ENCODE assay signal across 22 mouse cellular contexts in the genomic region with DNA sequence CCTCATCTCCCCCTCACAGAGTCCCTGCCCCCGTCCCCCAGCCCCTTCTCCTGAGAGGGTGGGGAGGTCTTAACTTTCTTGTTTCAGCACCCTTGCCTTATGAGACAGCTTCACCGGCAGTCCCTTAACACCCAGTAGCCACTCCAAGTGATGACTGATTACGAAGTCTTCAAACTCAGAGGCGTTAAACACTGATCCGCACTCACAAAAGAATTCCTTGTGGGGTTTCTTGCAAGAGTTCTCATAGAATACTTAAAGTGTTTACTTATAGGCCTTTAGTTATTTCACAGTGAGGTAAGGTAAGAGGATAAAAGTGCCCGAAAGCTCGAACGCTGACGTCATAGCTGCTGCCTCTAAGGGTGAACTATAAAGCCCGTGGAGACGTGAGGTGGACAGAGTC. TPM values are rescaled to one million over a fixed set of nuclear protein-coding genes. Genes with fewer than 3 reads are reported as not detected.
DNase-seq lines count a peak whose midpoint lies in the region; ATAC-seq and TF ChIP-seq lines count a peak whose summit lies in the region.
"Had no signal": no experiment of that assay in that cellular context is flagged by ENCODE, and none has a peak within 500 bp of the region (broad histone marks: within the 10 kb centered on the region; RNA-seq: fewer than 3 reads in every experiment).

No protein-coding gene starts in this region.

- H3K27me3 ChIP-seq in forebrain, embryonic 13.5 days, result no peaks in the 10 kb centered on the region
- no peaks in the 10 kb centered on the region for H3K27me3 ChIP-seq in forebrain, embryonic 10.5 days (ENCODE audit: poor library complexity, severe bottlenecking)
- H3K27me3 ChIP-seq in heart, embryonic 13.5 days (replicated peaks), result no peaks in the 10 kb centered on the region
- no peaks in the 10 kb centered on the region for H3K27me3 ChIP-seq in lung, embryonic 16.5 days (ENCODE audit: control insufficient read depth, insufficient read depth, low read depth, low read length)
- H3K27me3 ChIP-seq: embryonic facial prominence, embryonic 12.5 days; intestine, embryonic 15.5 days had no signal

- no peak for TF ChIP-seq CTCF in lung, adult 2 months (IDR thresholded peaks at IDR 0.05; ENCODE audit: insufficient read depth, low read length)
- TF ChIP-seq CTCF in brain, embryonic 14.5 days (IDR thresholded peaks at IDR 0.05; ENCODE audit: borderline replicate concordance, extremely low read depth, insufficient read depth, insufficient read length), result no peak

- WGBS in forebrain, embryonic 13.5 days, result 42% methylated on average over 11 of the region's 11 CpGs
- 68% methylated on average over 11 of the region's 11 CpGs for WGBS in forebrain, embryonic 10.5 days
- WGBS in heart, embryonic 13.5 days, result 40% methylated on average over 11 of the region's 11 CpGs
- WGBS in lung, embryonic 16.5 days, result 33% methylated on average over 11 of the region's 11 CpGs
- 60% methylated on average over 11 of the region's 11 CpGs for WGBS in lung, adult 2 months

- no peak for DNase-seq in forebrain, embryonic 10.5 days (ENCODE audit: extremely low spot score, low spot score)
- no peak for DNase-seq in heart, postnatal 4 days
- DNase-seq in lung, adult 2 months, result no peak
- DNase-seq in brain, embryonic 14.5 days (ENCODE audit: low read depth), result peak; percentile 50
- no peak for DNase-seq in gastrocnemius, postnatal 14 days
- DNase-seq: adrenal gland, postnatal 10 days; cerebellum, adult 11-12 months; cerebellum, adult 9-10 months; cerebellum, postnatal 25 days; forebrain, postnatal 0 days; gastrocnemius, postnatal 25 days; heart, postnatal 10 days had no signal

- ATAC-seq in forebrain, embryonic 13.5 days, result no peak
- ATAC-seq in heart, embryonic 13.5 days (ENCODE audit: extremely low read depth, insufficient number of reproducible peaks, low FRiP score, low TSS enrichment), result no peak
- peak; percentile 83 for ATAC-seq in lung, embryonic 16.5 days (ENCODE audit: low read depth)
- ATAC-seq: forebrain, postnatal 0 days; intestine, embryonic 15.5 days had no signal

- no peak for TF ChIP-seq POLR2A in lung, adult 2 months (IDR thresholded peaks at IDR 0.05; ENCODE audit: borderline replicate concordance, extremely low read depth, low read depth, low read length)
- no peak for TF ChIP-seq POLR2A in brain, embryonic 14.5 days (IDR thresholded peaks at IDR 0.05; ENCODE audit: borderline replicate concordance, extremely low read depth, insufficient read depth, insufficient read length, poor library complexity, severe bottlenecking)

- no peak overlapping the region for H3K4me3 ChIP-seq in forebrain, embryonic 13.5 days
- H3K4me3 ChIP-seq in forebrain, embryonic 10.5 days, result no peak overlapping the region
- no peak overlapping the region for H3K4me3 ChIP-seq in heart, embryonic 13.5 days
- no peak overlapping the region for H3K4me3 ChIP-seq in lung, embryonic 16.5 days (ENCODE audit: low read length)
- no peak overlapping the region for H3K4me3 ChIP-seq in lung, adult 2 months (replicated peaks; ENCODE audit: extremely low read depth, low read depth, low read length)
- H3K4me3 ChIP-seq: embryonic facial prominence, embryonic 12.5 days; hindbrain, embryonic 10.5 days; intestine, embryonic 15.5 days had no signal

- no peak overlapping the region for H3K9ac ChIP-seq in forebrain, embryonic 13.5 days
- H3K9ac ChIP-seq in heart, embryonic 13.5 days, result no peak overlapping the region
- no peak overlapping the region for H3K9ac ChIP-seq in lung, embryonic 16.5 days (ENCODE audit: low read length)
- H3K9ac ChIP-seq: embryonic facial prominence, embryonic 12.5 days; forebrain, postnatal 0 days; hindbrain, embryonic 14.5 days; intestine, embryonic 15.5 days had no signal

- peaks cover 10% of the 10 kb centered on the region; the same call in 1 of the 2 replicates for H3K4me1 ChIP-seq in forebrain, embryonic 13.5 days
- peaks cover 11% of the 10 kb centered on the region for H3K4me1 ChIP-seq in forebrain, embryonic 10.5 days
- peaks cover 17% of the 10 kb centered on the region for H3K4me1 ChIP-seq in heart, embryonic 13.5 days
- 0 out of 2 replicates have a peak, but pooled peaks cover 2% of the 10 kb centered on the region for H3K4me1 ChIP-seq in lung, embryonic 16.5 days (replicated peaks; ENCODE audit: control insufficient read depth, insufficient read depth, low read length)
- peaks cover 5% of the 10 kb centered on the region for H3K4me1 ChIP-seq in lung, adult 2 months (ENCODE audit: control insufficient read depth, insufficient read depth, low read length)
- H3K4me1 ChIP-seq: embryonic facial prominence, embryonic 12.5 days; intestine, embryonic 15.5 days had no signal

- peaks cover 4% of the 10 kb centered on the region; the same call in 1 of the 2 replicates for H3K36me3 ChIP-seq in forebrain, embryonic 13.5 days (ENCODE audit: poor library complexity, severe bottlenecking)
- peaks cover 5% of the 10 kb centered on the region; the same call in 1 of the 2 replicates for H3K36me3 ChIP-seq in forebrain, embryonic 10.5 days (replicated peaks)
- H3K36me3 ChIP-seq in heart, embryonic 13.5 days, result no peaks in the 10 kb centered on the region
- H3K36me3 ChIP-seq in lung, embryonic 16.5 days (ENCODE audit: control insufficient read depth, insufficient read depth, low read length), result no peaks in the 10 kb centered on the region
- H3K36me3 ChIP-seq: embryonic facial prominence, embryonic 12.5 days; intestine, embryonic 15.5 days had no signal

- no peak overlapping the region for H3K4me2 ChIP-seq in forebrain, embryonic 13.5 days
- peak overlapping the region; percentile 32 for H3K4me2 ChIP-seq in heart, embryonic 13.5 days
- 0 out of 2 replicates have a peak overlapping the region, but pooled peaks have one; percentile 21 for H3K4me2 ChIP-seq in lung, embryonic 16.5 days (ENCODE audit: low read depth, low read length)
- H3K4me2 ChIP-seq: embryonic facial prominence, embryonic 12.5 days; heart, embryonic 11.5 days; hindbrain, embryonic 14.5 days; intestine, embryonic 15.5 days had no signal

- H3K27ac ChIP-seq in forebrain, embryonic 13.5 days, result peak overlapping the region; percentile 65; the same call in 1 of the 2 replicates
- no peak overlapping the region; the same call in 1 of the 2 replicates for H3K27ac ChIP-seq in forebrain, embryonic 10.5 days
- H3K27ac ChIP-seq in heart, embryonic 13.5 days (replicated peaks), result peak overlapping the region; percentile 53; the same call in 1 of the 2 replicates
- peak overlapping the region; percentile 3; the same call in 1 of the 2 replicates for H3K27ac ChIP-seq in lung, embryonic 16.5 days (ENCODE audit: low read length)
- H3K27ac ChIP-seq: embryonic facial prominence, embryonic 12.5 days; hindbrain, embryonic 10.5 days; hindbrain, embryonic 14.5 days; intestine, embryonic 15.5 days had no signal

- H3K9me3 ChIP-seq in forebrain, embryonic 13.5 days (replicated peaks), result no peaks in the 10 kb centered on the region
- H3K9me3 ChIP-seq in forebrain, embryonic 10.5 days, result no peaks in the 10 kb centered on the region
- no peaks in the 10 kb centered on the region for H3K9me3 ChIP-seq in heart, embryonic 13.5 days
- no peaks in the 10 kb centered on the region for H3K9me3 ChIP-seq in lung, embryonic 16.5 days (ENCODE audit: control insufficient read depth, low read length)
- H3K9me3 ChIP-seq: embryonic facial prominence, embryonic 12.5 days; hindbrain, embryonic 10.5 days; intestine, embryonic 15.5 days had no signal

- intact Hi-C loops in gastrocnemius, postnatal 14 days (cut with DNase I; ENCODE audit: low total_unique reads), result no loop called here

RNA-seq across cellular contexts. Expression of gene Ntn4, which starts 50.9 kb away (rescaled TPM):
- polyA plus RNA-seq in forebrain, embryonic 13.5 days (2015; fragmentation: Nextera tagmentation; extraction: Ambion mirVana), result 2.1 and 2.7 TPM in 2 replicates
- polyA plus RNA-seq in forebrain, embryonic 10.5 days (2016; fragmentation: Nextera tagmentation; extraction: Ambion mirVana), result 0.84 and 1.1 TPM in 2 replicates
- 0.82 and 1.3 TPM in 2 replicates for polyA plus RNA-seq in heart, embryonic 13.5 days (2015; fragmentation: Nextera tagmentation; extraction: Ambion mirVana)
- total RNA-seq in heart, postnatal 4 days (2021), result 10 to 100 TPM; 41.3 to 43.2 TPM
- 0.36 and 0.58 TPM in 2 replicates for polyA plus RNA-seq in lung, embryonic 16.5 days (2015; fragmentation: Nextera tagmentation; extraction: Ambion mirVana)
- 46.6 and 54.4 TPM in 2 replicates for polyA plus RNA-seq in lung, adult 2 months (2012; rRNA removed)
- 5.9 and 8.3 TPM in 2 replicates for polyA plus RNA-seq in brain, embryonic 14.5 days (2012; rRNA removed)
- total RNA-seq in gastrocnemius, postnatal 14 days (2021), result 1 to 10 TPM; 8.9 to 9.3 TPM
- total RNA-seq: granulocyte monocyte progenitor cell, adult 5-6 weeks; MEL had no signal
